Mouse (Mus musculus) heart, adult 2 months (tissue): ENCODE measurements around the gene Trim67.

Experiments used
- CTCF ChIP-seq: fragments of 200-600 bp; IDR thresholded peaks from 2 replicates; pipeline ENCODE4 v1.8.1; 2022; ENCODE audit warnings: antibody characterized with exemption, mild to moderate bottlenecking, moderate library complexity
- POLR2A ChIP-seq: fragments of 200-500 bp; IDR thresholded peaks from 2 replicates; pipeline ENCODE4 v1.6.1; 2011; ENCODE audit warnings: mild to moderate bottlenecking, low read depth, low read length, control low read depth; ENCODE audit not compliant: insufficient read depth

- TF ChIP-seq CTCF: no peak
- no peak for TF ChIP-seq POLR2A
These were observed 37.4 kb upstream of the Trim67 start for GRCm38 (mm10) chr8:124755481-124755880.
